Mouse (Mus musculus) olfactory bulb, adult 2 months (tissue): ENCODE measurements around the gene Cog8.

Experiments used
- CTCF ChIP-seq: fragments of 200-500 bp; IDR thresholded peaks from 2 replicates; pipeline ENCODE4 v1.5.1; 2012; ENCODE audit warnings: low read depth, mild to moderate bottlenecking, low read length, moderate library complexity; ENCODE audit not compliant: insufficient read depth
- POLR2A ChIP-seq: fragments of 200-500 bp; IDR thresholded peaks from 2 replicates; pipeline ENCODE4 v1.6.1; 2012; ENCODE audit warnings: mild to moderate bottlenecking, low read depth, low read length, moderate library complexity; ENCODE audit not compliant: insufficient read depth

GRCm38 (mm10) chr8:107036626-107037025, 19.9 kb downstream of the Cog8 start:
- no peak for TF ChIP-seq CTCF
- no peak for TF ChIP-seq POLR2A
